Mouse (Mus musculus): ENCODE measurements at regions not wholly inside any gene's neighbourhood (a gene's known extent, or its start where the extent isn't known, plus 50 kb on each side); places are given as distances from the start of the nearest gene placed in this dataset.

GRCm38 (mm10) chr13:60050799-60051580 is 126.2 kb downstream of the Gas1 start:
- TF ChIP-seq CTCF (IDR thresholded peaks at IDR 0.05; ENCODE audit: low read depth), result no peak
- TF ChIP-seq EP300 (IDR thresholded peaks at IDR 0.05; ENCODE audit: low read depth), result no peak
